20 mouse cellular contexts compared by ENCODE assay signal in the genomic region with DNA sequence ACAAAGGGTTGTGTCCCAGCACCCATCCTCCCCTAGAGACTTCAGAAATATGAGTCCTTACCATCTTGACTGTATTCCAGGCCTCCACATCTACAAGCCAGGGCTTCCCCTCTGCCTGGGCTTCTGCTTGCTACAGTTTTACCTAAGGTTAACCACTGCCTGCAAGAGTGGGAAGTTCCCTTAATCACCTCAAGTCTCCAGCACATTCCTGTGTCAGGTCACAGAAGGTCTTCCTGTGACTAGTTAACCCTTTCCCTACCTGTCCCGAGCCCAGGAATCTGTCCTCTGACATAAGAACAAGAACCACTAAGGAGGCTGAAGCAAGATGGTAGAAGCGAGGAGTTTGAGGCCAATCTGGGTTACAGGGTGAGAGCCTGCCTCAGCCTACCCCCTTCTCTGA.
DNase-seq lines count a peak whose midpoint lies in the region; ATAC-seq lines count a peak whose summit lies in the region.
"Had no signal": no experiment of that assay in that cellular context is flagged by ENCODE, and none has a peak within 500 bp of the region (broad histone marks: within the 10 kb centered on the region; RNA-seq: fewer than 3 reads in every experiment).

No protein-coding gene starts in this region.

- no peaks in the 10 kb centered on the region for H3K36me3 ChIP-seq in forebrain, embryonic 10.5 days (replicated peaks)
- no peaks in the 10 kb centered on the region for H3K36me3 ChIP-seq in forebrain, embryonic 14.5 days (ENCODE audit: control insufficient read depth, insufficient read depth, low read length)
- H3K36me3 ChIP-seq in kidney, embryonic 14.5 days (ENCODE audit: control insufficient read depth, insufficient read depth, low read length), result no peaks in the 10 kb centered on the region
- no peaks in the 10 kb centered on the region for H3K36me3 ChIP-seq in limb, embryonic 11.5 days (ENCODE audit: control insufficient read depth, insufficient read depth, low read length)
- H3K36me3 ChIP-seq: forebrain, embryonic 15.5 days; hindbrain, embryonic 15.5 days; midbrain, embryonic 10.5 days; neural tube, embryonic 13.5 days; stomach, embryonic 15.5 days had no signal

- peak overlapping the region; percentile 25; the same call in 1 of the 2 replicates for H3K27ac ChIP-seq in forebrain, embryonic 10.5 days
- no peak overlapping the region for H3K27ac ChIP-seq in forebrain, embryonic 14.5 days (ENCODE audit: low read depth, low read length)
- peak overlapping the region; percentile 47; the same call in 1 of the 2 replicates for H3K27ac ChIP-seq in kidney, embryonic 14.5 days (ENCODE audit: low read depth, low read length)
- H3K27ac ChIP-seq in limb, embryonic 11.5 days (replicated peaks; ENCODE audit: low read depth, low read length), result no peak overlapping the region
- H3K27ac ChIP-seq: forebrain, embryonic 15.5 days; hindbrain, embryonic 15.5 days; midbrain, embryonic 10.5 days; neural tube, embryonic 13.5 days; stomach, embryonic 15.5 days had no signal

- peaks cover 29% of the 10 kb centered on the region for H3K4me1 ChIP-seq in forebrain, embryonic 10.5 days
- H3K4me1 ChIP-seq in forebrain, embryonic 14.5 days (ENCODE audit: control insufficient read depth, insufficient read depth, low read length), result 0 out of 2 replicates have a peak, but pooled peaks cover 3% of the 10 kb centered on the region
- peaks cover 5% of the 10 kb centered on the region; the same call in 1 of the 2 replicates for H3K4me1 ChIP-seq in kidney, embryonic 14.5 days (ENCODE audit: control insufficient read depth, insufficient read depth, low read length)
- 0 out of 2 replicates have a peak, but pooled peaks cover 5% of the 10 kb centered on the region for H3K4me1 ChIP-seq in limb, embryonic 11.5 days (ENCODE audit: control insufficient read depth, insufficient read depth, low read length)

- no peak overlapping the region for H3K4me2 ChIP-seq in forebrain, embryonic 14.5 days (ENCODE audit: low read length)
- no peak overlapping the region for H3K4me2 ChIP-seq in kidney, embryonic 14.5 days (replicated peaks; ENCODE audit: low read depth, low read length)
- no peak overlapping the region for H3K4me2 ChIP-seq in limb, embryonic 11.5 days (ENCODE audit: low read depth, severe bottlenecking)
- H3K4me2 ChIP-seq: forebrain, embryonic 15.5 days; hindbrain, embryonic 15.5 days; neural tube, embryonic 13.5 days; stomach, embryonic 15.5 days had no signal

- no peaks in the 10 kb centered on the region for H3K27me3 ChIP-seq in forebrain, embryonic 10.5 days (ENCODE audit: poor library complexity, severe bottlenecking)
- no peaks in the 10 kb centered on the region for H3K27me3 ChIP-seq in forebrain, embryonic 14.5 days (replicated peaks; ENCODE audit: control insufficient read depth, insufficient read depth, low read length)
- no peaks in the 10 kb centered on the region for H3K27me3 ChIP-seq in kidney, embryonic 14.5 days (ENCODE audit: control insufficient read depth, insufficient read depth, low read length)
- H3K27me3 ChIP-seq in limb, embryonic 11.5 days (ENCODE audit: control insufficient read depth, insufficient read depth, low read length), result no peaks in the 10 kb centered on the region
- H3K27me3 ChIP-seq: forebrain, embryonic 15.5 days; hindbrain, embryonic 15.5 days; neural tube, embryonic 13.5 days; stomach, embryonic 15.5 days had no signal

- 91% methylated on average over 2 of the region's 2 CpGs for WGBS in forebrain, embryonic 10.5 days
- 94% methylated on average over 2 of the region's 2 CpGs for WGBS in forebrain, embryonic 14.5 days
- 54% methylated on average over 2 of the region's 2 CpGs for WGBS in kidney, embryonic 14.5 days
- WGBS in limb, embryonic 11.5 days, result 77% methylated on average over 2 of the region's 2 CpGs

- H3K9ac ChIP-seq in forebrain, embryonic 14.5 days (ENCODE audit: low read length), result no peak overlapping the region
- no peak overlapping the region for H3K9ac ChIP-seq in kidney, embryonic 14.5 days (ENCODE audit: low read depth, low read length)
- H3K9ac ChIP-seq in limb, embryonic 11.5 days (ENCODE audit: low read length), result no peak overlapping the region
- H3K9ac ChIP-seq: forebrain, embryonic 15.5 days; hindbrain, embryonic 15.5 days; neural tube, embryonic 13.5 days; stomach, embryonic 15.5 days had no signal

- no peak for DNase-seq in forebrain, embryonic 10.5 days (ENCODE audit: extremely low spot score, low spot score)
- DNase-seq in forebrain, embryonic 14.5 days (ENCODE audit: low spot score), result no peak
- no peak for DNase-seq in kidney, postnatal 14 days
- peak; percentile 44 for DNase-seq in embryo, embryonic 10.5 days (ENCODE audit: low spot score)
- DNase-seq in limb, embryonic 11.5 days (ENCODE audit: low spot score), result peak; percentile 31
- no peak for DNase-seq in left cerebral cortex, adult 9 months (ENCODE audit: low spot score in 2 of 2)
- no peak for DNase-seq in cerebellum, adult 18-20 months
- DNase-seq: adrenal gland, postnatal 10 days; cerebellum, adult 11-12 months; heart, postnatal 10 days; lung, adult 18-20 months; lung, postnatal 4 days; right cerebral cortex, postnatal 14 days had no signal

- H3K4me3 ChIP-seq in forebrain, embryonic 10.5 days, result no peak overlapping the region
- no peak overlapping the region for H3K4me3 ChIP-seq in forebrain, embryonic 14.5 days (ENCODE audit: low read depth, low read length)
- no peak overlapping the region for H3K4me3 ChIP-seq in kidney, embryonic 14.5 days (ENCODE audit: low read length)
- H3K4me3 ChIP-seq in limb, embryonic 11.5 days (ENCODE audit: low read depth, low read length), result no peak overlapping the region
- H3K4me3 ChIP-seq: forebrain, embryonic 15.5 days; hindbrain, embryonic 15.5 days; midbrain, embryonic 10.5 days; neural tube, embryonic 13.5 days; stomach, embryonic 15.5 days had no signal

- H3K9me3 ChIP-seq in forebrain, embryonic 10.5 days, result 0 out of 2 replicates have a peak, but pooled peaks cover 5% of the 10 kb centered on the region
- no peaks in the 10 kb centered on the region for H3K9me3 ChIP-seq in forebrain, embryonic 14.5 days (replicated peaks; ENCODE audit: control insufficient read depth, low read length)
- no peaks in the 10 kb centered on the region for H3K9me3 ChIP-seq in kidney, embryonic 14.5 days (ENCODE audit: control insufficient read depth, low read length)
- H3K9me3 ChIP-seq in limb, embryonic 11.5 days (ENCODE audit: control insufficient read depth, low read length), result no peaks in the 10 kb centered on the region
- H3K9me3 ChIP-seq: forebrain, embryonic 15.5 days; hindbrain, embryonic 15.5 days; midbrain, embryonic 10.5 days; neural tube, embryonic 13.5 days; stomach, embryonic 15.5 days had no signal

- no peak for ATAC-seq in forebrain, embryonic 14.5 days
- no peak for ATAC-seq in kidney, embryonic 14.5 days (ENCODE audit: low FRiP score, low TSS enrichment)
- no peak for ATAC-seq in limb, embryonic 11.5 days (ENCODE audit: insufficient number of reproducible peaks, low FRiP score, low TSS enrichment, low read depth)
- ATAC-seq: forebrain, embryonic 15.5 days; intestine, postnatal 0 days had no signal

Comparison
In these comparisons a context has a peak if more than half of its experiments do, and no peak if none do; other contexts are left out.
1. H3K27ac ChIP-seq: peak in forebrain, embryonic 10.5 days (single experiment) and kidney, embryonic 14.5 days (single experiment); none in forebrain, embryonic 14.5 days (single experiment) and limb, embryonic 11.5 days (single experiment).
2. DNase-seq: peak in embryo, embryonic 10.5 days (single experiment) and limb, embryonic 11.5 days (single experiment); none in forebrain, embryonic 10.5 days (single experiment), forebrain, embryonic 14.5 days (single experiment), kidney, postnatal 14 days (single experiment), left cerebral cortex, adult 9 months (0 of 2) and cerebellum, adult 18-20 months (0 of 2).